Mouse (Mus musculus): Measurements from ENCODE around the gene Grin2b.

DNA sequence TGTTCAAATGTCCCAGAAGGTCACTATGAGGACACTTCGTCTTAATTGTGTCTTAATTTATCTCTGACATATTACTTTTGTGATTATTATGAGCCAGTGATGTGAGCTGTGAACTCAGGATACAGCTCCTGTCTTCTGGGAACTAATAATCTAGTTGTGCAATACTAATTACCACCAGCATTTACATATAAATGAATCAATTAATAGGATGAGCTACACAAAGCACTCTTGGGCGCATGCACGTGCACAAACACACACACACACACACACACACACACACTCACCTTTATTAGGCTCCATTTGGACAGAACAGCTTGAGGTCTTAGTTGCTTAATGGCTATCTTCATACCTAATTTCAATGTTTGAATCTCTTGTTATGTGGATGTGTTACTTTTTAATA, 37.1 kb upstream of the Grin2b start:
- no peak for TF ChIP-seq POLR2A (IDR thresholded peaks at IDR 0.05; ENCODE audit: borderline replicate concordance, extremely low read depth, insufficient read depth, insufficient read length, poor library complexity, severe bottlenecking)
- no peak for TF ChIP-seq CTCF (IDR thresholded peaks at IDR 0.05; ENCODE audit: borderline replicate concordance, extremely low read depth, insufficient read depth, insufficient read length)

Measured in brain, embryonic 14.5 days (tissue).